Mouse (Mus musculus): ENCODE results near the gene Npcd. TPM values are rescaled to one million over a fixed set of nuclear protein-coding genes. Genes with fewer than 3 reads are reported as not detected.
A peak's percentile ranks its signal among the peaks of the same experiment; 100 is the strongest.

The Npcd gene
- polyA plus RNA-seq, 1 experiment from 2014 or later, result not detected

GRCm38 (mm10) chr15:79798591-79798990, 35.4 kb downstream of the Npcd start:
- Histone ChIP-seq H3K9ac (ENCODE audit: low read depth, low read length) (no peak overlapping the region), H3K27me3 (replicated peaks; ENCODE audit: control insufficient read depth, insufficient read depth, low read length) (peaks cover 23% of the 10 kb centered on the region), H3K9me3 (ENCODE audit: control insufficient read depth, low read length) (no peaks in the 10 kb centered on the region), H3K36me3 (ENCODE audit: control insufficient read depth, insufficient read depth, low read length) (no peaks in the 10 kb centered on the region), H3K4me1 (ENCODE audit: control insufficient read depth, insufficient read depth, low read length) (peaks cover 1% of the 10 kb centered on the region; the same call in 1 of the 2 replicates), H3K27ac (ENCODE audit: low read length) (no peak overlapping the region), H3K4me2 (ENCODE audit: low read depth, low read length) (no peak overlapping the region), H3K4me3 (ENCODE audit: low read length) (no peak overlapping the region)
- 88% methylated on average over 10 of the region's 10 CpGs for WGBS
- no peak for ATAC-seq

GRCm38 (mm10) chr15:79797680-79798079, 36.4 kb downstream of the Npcd start:
- 80% methylated on average over 8 of the region's 8 CpGs for WGBS
- H3K4me3 ChIP-seq (ENCODE audit: low read length), result no peak overlapping the region
- no peak for ATAC-seq

DNA sequence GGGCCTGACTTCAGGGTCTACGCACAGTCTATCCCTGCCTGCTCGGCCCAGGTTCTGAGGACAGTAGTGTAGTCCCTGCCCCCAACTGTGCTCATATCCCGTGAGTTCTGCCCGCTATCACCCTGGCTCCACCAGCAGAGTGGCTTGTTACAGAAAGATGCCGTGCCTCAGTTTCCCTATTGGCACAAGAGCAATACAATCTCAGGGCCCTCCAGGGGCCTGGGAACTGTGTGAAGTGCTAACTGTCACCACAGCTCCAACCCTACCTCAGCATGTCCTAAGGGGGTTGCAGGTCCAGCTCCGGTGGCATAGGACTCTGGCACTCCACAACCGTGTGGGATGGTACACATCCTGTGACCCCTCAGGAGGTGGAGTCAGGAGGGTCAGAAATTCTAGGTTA, 36.9 kb downstream of the Npcd start:
- Histone ChIP-seq H3K4me1 (ENCODE audit: control insufficient read depth, insufficient read depth, low read length) (no peaks in the 10 kb centered on the region), H3K9ac (ENCODE audit: low read depth, low read length) (no peak overlapping the region), H3K4me3 (ENCODE audit: low read length) (no peak overlapping the region), H3K27ac (ENCODE audit: low read length) (no peak overlapping the region), H3K9me3 (ENCODE audit: control insufficient read depth, low read length) (no peaks in the 10 kb centered on the region), H3K27me3 (replicated peaks; ENCODE audit: control insufficient read depth, insufficient read depth, low read length) (peaks cover 11% of the 10 kb centered on the region), H3K36me3 (ENCODE audit: control insufficient read depth, insufficient read depth, low read length) (no peaks in the 10 kb centered on the region), H3K4me2 (ENCODE audit: low read depth, low read length) (no peak overlapping the region)
- no peak for ATAC-seq
- 87% methylated on average over 7 of the region's 7 CpGs for WGBS

More at GRCm38 (mm10) chr15:79797680-79798079, 36.4 kb downstream of the Npcd start:
- H3K4me2 ChIP-seq (ENCODE audit: low read depth, low read length), result no peak overlapping the region
- H3K36me3 ChIP-seq (ENCODE audit: control insufficient read depth, insufficient read depth, low read length), result no peaks in the 10 kb centered on the region
- no peak overlapping the region for H3K9ac ChIP-seq (ENCODE audit: low read depth, low read length)
- no peaks in the 10 kb centered on the region for H3K4me1 ChIP-seq (ENCODE audit: control insufficient read depth, insufficient read depth, low read length)
- peaks cover 16% of the 10 kb centered on the region for H3K27me3 ChIP-seq (replicated peaks; ENCODE audit: control insufficient read depth, insufficient read depth, low read length)
- no peaks in the 10 kb centered on the region for H3K9me3 ChIP-seq (ENCODE audit: control insufficient read depth, low read length)
- H3K27ac ChIP-seq (ENCODE audit: low read length), result no peak overlapping the region

GRCm38 (mm10) chr15:79796256-79796655, 37.8 kb downstream of the Npcd start:
- peaks cover 5% of the 10 kb centered on the region for H3K27me3 ChIP-seq (replicated peaks; ENCODE audit: control insufficient read depth, insufficient read depth, low read length)
- no peak overlapping the region for H3K4me2 ChIP-seq (ENCODE audit: low read depth, low read length)
- no peaks in the 10 kb centered on the region for H3K4me1 ChIP-seq (ENCODE audit: control insufficient read depth, insufficient read depth, low read length)
- no peaks in the 10 kb centered on the region for H3K36me3 ChIP-seq (ENCODE audit: control insufficient read depth, insufficient read depth, low read length)
- H3K9me3 ChIP-seq (ENCODE audit: control insufficient read depth, low read length), result no peaks in the 10 kb centered on the region
- no peak overlapping the region for H3K27ac ChIP-seq (ENCODE audit: low read length)
- no peak overlapping the region for H3K4me3 ChIP-seq (ENCODE audit: low read length)
- no peak for ATAC-seq
- 79% methylated on average over 12 of the region's 12 CpGs for WGBS
- H3K9ac ChIP-seq (ENCODE audit: low read depth, low read length), result no peak overlapping the region

GRCm38 (mm10) chr15:79794173-79794572, 39.9 kb downstream of the Npcd start:
- peaks cover 2% of the 10 kb centered on the region; the same call in 1 of the 2 replicates for H3K27me3 ChIP-seq (replicated peaks; ENCODE audit: control insufficient read depth, insufficient read depth, low read length)
- no peak overlapping the region for H3K4me2 ChIP-seq (ENCODE audit: low read depth, low read length)
- no peak for ATAC-seq
- H3K9me3 ChIP-seq (ENCODE audit: control insufficient read depth, low read length), result no peaks in the 10 kb centered on the region
- H3K27ac ChIP-seq (ENCODE audit: low read length), result no peak overlapping the region
- 22% methylated on average over 20 of the region's 20 CpGs for WGBS
- no peak overlapping the region for H3K9ac ChIP-seq (ENCODE audit: low read depth, low read length)
- H3K36me3 ChIP-seq (ENCODE audit: control insufficient read depth, insufficient read depth, low read length), result no peaks in the 10 kb centered on the region
- H3K4me3 ChIP-seq (ENCODE audit: low read length), result no peak overlapping the region
- H3K4me1 ChIP-seq (ENCODE audit: control insufficient read depth, insufficient read depth, low read length), result no peaks in the 10 kb centered on the region

DNA sequence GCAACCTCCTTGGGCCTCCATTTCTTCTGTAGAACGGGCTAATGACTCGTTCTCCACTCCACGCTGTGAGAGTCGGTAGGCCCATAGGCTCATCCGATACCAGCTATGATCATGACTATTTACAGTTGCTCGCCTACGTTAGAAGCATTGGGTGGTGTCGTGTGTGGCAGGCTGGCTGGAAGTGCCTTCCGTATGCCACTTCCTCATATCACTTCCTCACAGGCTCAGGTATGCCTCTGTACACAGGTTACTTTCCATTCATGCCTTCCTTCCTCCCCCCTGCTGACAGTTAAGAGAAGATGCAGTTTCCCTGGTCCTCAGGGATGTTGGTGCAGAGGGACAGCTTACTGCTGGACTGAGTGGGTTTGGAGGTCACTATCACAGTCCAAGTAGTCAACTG, 41.0 kb downstream of the Npcd start:
- Histone ChIP-seq H3K27me3 (replicated peaks; ENCODE audit: control insufficient read depth, insufficient read depth, low read length) (peaks cover 2% of the 10 kb centered on the region; the same call in 1 of the 2 replicates), H3K4me1 (ENCODE audit: control insufficient read depth, insufficient read depth, low read length) (no peaks in the 10 kb centered on the region), H3K36me3 (ENCODE audit: control insufficient read depth, insufficient read depth, low read length) (no peaks in the 10 kb centered on the region), H3K9ac (ENCODE audit: low read depth, low read length) (no peak overlapping the region), H3K4me3 (ENCODE audit: low read length) (no peak overlapping the region), H3K9me3 (ENCODE audit: control insufficient read depth, low read length) (no peaks in the 10 kb centered on the region), H3K27ac (ENCODE audit: low read length) (no peak overlapping the region), H3K4me2 (ENCODE audit: low read depth, low read length) (no peak overlapping the region)
- ATAC-seq, result no peak
- WGBS, result 88% methylated on average over 9 of the region's 9 CpGs

GRCm38 (mm10) chr15:79792455-79792854, 41.6 kb downstream of the Npcd start:
- ATAC-seq, result peak; percentile 13; the same call in 1 of the 2 replicates
- H3K4me3 ChIP-seq (ENCODE audit: low read length), result no peak overlapping the region
- H3K4me2 ChIP-seq (ENCODE audit: low read depth, low read length), result no peak overlapping the region
- H3K9ac ChIP-seq (ENCODE audit: low read depth, low read length), result no peak overlapping the region
- no peak overlapping the region for H3K27ac ChIP-seq (ENCODE audit: low read length)
- no peaks in the 10 kb centered on the region for H3K4me1 ChIP-seq (ENCODE audit: control insufficient read depth, insufficient read depth, low read length)
- 24% methylated on average over 19 of the region's 19 CpGs for WGBS
- no peaks in the 10 kb centered on the region for H3K36me3 ChIP-seq (ENCODE audit: control insufficient read depth, insufficient read depth, low read length)
- no peaks in the 10 kb centered on the region for H3K27me3 ChIP-seq (replicated peaks; ENCODE audit: control insufficient read depth, insufficient read depth, low read length)
- H3K9me3 ChIP-seq (ENCODE audit: control insufficient read depth, low read length), result no peaks in the 10 kb centered on the region

- no peak for ATAC-seq
- no peak overlapping the region for H3K9ac ChIP-seq (ENCODE audit: low read depth, low read length)
- no peak overlapping the region for H3K27ac ChIP-seq (ENCODE audit: low read length)
- H3K9me3 ChIP-seq (ENCODE audit: control insufficient read depth, low read length), result no peaks in the 10 kb centered on the region
- no peaks in the 10 kb centered on the region for H3K36me3 ChIP-seq (ENCODE audit: control insufficient read depth, insufficient read depth, low read length)
- no peak overlapping the region for H3K4me3 ChIP-seq (ENCODE audit: low read length)
- no peaks in the 10 kb centered on the region for H3K27me3 ChIP-seq (replicated peaks; ENCODE audit: control insufficient read depth, insufficient read depth, low read length)
- H3K4me1 ChIP-seq (ENCODE audit: control insufficient read depth, insufficient read depth, low read length), result no peaks in the 10 kb centered on the region
- WGBS, result 2% methylated on average over 12 of the region's 12 CpGs
- no peak overlapping the region for H3K4me2 ChIP-seq (ENCODE audit: low read depth, low read length)
Measured at GRCm38 (mm10) chr15:79791502-79791901, 42.5 kb downstream of the Npcd start.

DNA sequence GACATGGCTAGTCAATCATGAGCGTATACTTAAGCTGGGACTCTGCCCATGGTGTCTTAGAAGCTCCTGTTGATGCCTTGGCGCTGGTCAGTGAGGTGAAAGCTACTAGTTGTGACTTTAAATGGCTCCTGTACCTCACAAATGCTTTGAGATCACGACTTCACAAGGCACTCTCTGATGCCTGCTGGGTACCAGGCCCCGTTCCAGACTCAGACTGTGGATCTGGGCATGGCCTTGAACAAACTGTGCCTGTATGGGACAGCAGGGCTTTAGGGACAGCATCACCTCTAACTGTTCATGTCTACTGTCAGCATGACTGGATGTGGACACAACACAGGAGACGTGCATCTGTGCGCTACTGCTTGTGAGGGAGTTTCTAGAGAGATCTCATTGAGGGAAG, 43.1 kb downstream of the Npcd start:
- Histone ChIP-seq H3K27ac (ENCODE audit: low read length) (no peak overlapping the region), H3K27me3 (replicated peaks; ENCODE audit: control insufficient read depth, insufficient read depth, low read length) (no peaks in the 10 kb centered on the region), H3K9ac (ENCODE audit: low read depth, low read length) (no peak overlapping the region), H3K4me3 (ENCODE audit: low read length) (no peak overlapping the region), H3K36me3 (ENCODE audit: control insufficient read depth, insufficient read depth, low read length) (no peaks in the 10 kb centered on the region), H3K4me1 (ENCODE audit: control insufficient read depth, insufficient read depth, low read length) (no peaks in the 10 kb centered on the region), H3K4me2 (ENCODE audit: low read depth, low read length) (no peak overlapping the region), H3K9me3 (ENCODE audit: control insufficient read depth, low read length) (no peaks in the 10 kb centered on the region)
- 84% methylated on average over 6 of the region's 6 CpGs for WGBS
- no peak for ATAC-seq

GRCm38 (mm10) chr15:79790111-79790510, 43.9 kb downstream of the Npcd start:
- ATAC-seq, result no peak
- 50% methylated on average over 8 of the region's 8 CpGs for WGBS
- H3K4me1 ChIP-seq (ENCODE audit: control insufficient read depth, insufficient read depth, low read length), result no peaks in the 10 kb centered on the region

More at GRCm38 (mm10) chr15:79790111-79790510, 43.9 kb downstream of the Npcd start:
- Histone ChIP-seq H3K36me3 (ENCODE audit: control insufficient read depth, insufficient read depth, low read length) (no peaks in the 10 kb centered on the region), H3K4me2 (ENCODE audit: low read depth, low read length) (no peak overlapping the region), H3K27me3 (replicated peaks; ENCODE audit: control insufficient read depth, insufficient read depth, low read length) (no peaks in the 10 kb centered on the region), H3K27ac (ENCODE audit: low read length) (no peak overlapping the region), H3K4me3 (ENCODE audit: low read length) (no peak overlapping the region), H3K9ac (ENCODE audit: low read depth, low read length) (no peak overlapping the region), H3K9me3 (ENCODE audit: control insufficient read depth, low read length) (no peaks in the 10 kb centered on the region)

Data from intestine, embryonic 16.5 days (tissue).